8 mouse cellular contexts compared by ENCODE assay signal in genomic region chr13:58126126-58126525, GRCm38 (mm10). TPM values are rescaled to one million over a fixed set of nuclear protein-coding genes. Genes with fewer than 3 reads are reported as not detected.
DNase-seq lines count a peak whose midpoint lies in the region; ATAC-seq lines count a peak whose summit lies in the region.

No protein-coding gene starts in this region.

- DNase-seq in cerebellum, postnatal 10 days, result peak; percentile 63 to 75
- no peak for DNase-seq in cerebellum, postnatal 4 days (ENCODE audit: low spot score in 2 of 2)
- DNase-seq in c-Kit-positive CD71-positive TER-119-positive erythroid progenitor cells, embryonic 14.5 days (ENCODE audit: low spot score), result peak; percentile 79
- peak; percentile 79 for DNase-seq in lung, postnatal 36 days
- DNase-seq in spleen, postnatal 10 days (ENCODE audit: low spot score in 2 of 2), result peak; percentile 47 to 65
- no peak for DNase-seq in frontal cortex, postnatal 14 days (ENCODE audit: low spot score in 2 of 2)

- peaks cover 4% of the 10 kb centered on the region; the same call in 1 of the 2 replicates for H3K36me3 ChIP-seq in heart, embryonic 11.5 days (ENCODE audit: control insufficient read depth, insufficient read depth, low read length)
- peaks cover 3% of the 10 kb centered on the region; the same call in 1 of the 2 replicates for H3K36me3 ChIP-seq in kidney, embryonic 16.5 days (ENCODE audit: insufficient read depth, low read length)

- peaks cover 12% of the 10 kb centered on the region; the same call in 1 of the 2 replicates for H3K4me1 ChIP-seq in heart, embryonic 11.5 days (ENCODE audit: control insufficient read depth, insufficient read depth, low read length)
- H3K4me1 ChIP-seq in kidney, embryonic 16.5 days (ENCODE audit: insufficient read depth, low read length), result peaks cover 46% of the 10 kb centered on the region

- ATAC-seq in heart, embryonic 11.5 days (replicated peaks; ENCODE audit: insufficient number of reproducible peaks, low FRiP score, low TSS enrichment), result no peak
- no peak for ATAC-seq in kidney, embryonic 16.5 days (ENCODE audit: low FRiP score, low TSS enrichment)

- H3K9ac ChIP-seq in heart, embryonic 11.5 days (ENCODE audit: low read depth, low read length), result no peak overlapping the region; the same call in 1 of the 2 replicates
- peak overlapping the region; percentile 63 for H3K9ac ChIP-seq in kidney, embryonic 16.5 days (replicated peaks; ENCODE audit: low read length)

- no peaks in the 10 kb centered on the region for H3K27me3 ChIP-seq in heart, embryonic 11.5 days (ENCODE audit: control insufficient read depth, insufficient read depth, low read length)
- no peaks in the 10 kb centered on the region for H3K27me3 ChIP-seq in kidney, embryonic 16.5 days (ENCODE audit: insufficient read depth, low read length)

- WGBS in heart, embryonic 11.5 days (ENCODE audit: insufficient replicate concordance), result 36% methylated on average over 7 of the region's 7 CpGs
- WGBS in kidney, embryonic 16.5 days, result 21% methylated on average over 7 of the region's 7 CpGs

- H3K4me2 ChIP-seq in heart, embryonic 11.5 days, result peak overlapping the region; percentile 75
- H3K4me2 ChIP-seq in kidney, embryonic 16.5 days (replicated peaks; ENCODE audit: low read depth, low read length), result peak overlapping the region; percentile 78

- H3K9me3 ChIP-seq in heart, embryonic 11.5 days (replicated peaks; ENCODE audit: control insufficient read depth, low read length), result no peaks in the 10 kb centered on the region
- no peaks in the 10 kb centered on the region for H3K9me3 ChIP-seq in kidney, embryonic 16.5 days (ENCODE audit: low read length)

- H3K4me3 ChIP-seq in heart, embryonic 11.5 days (ENCODE audit: low read depth, low read length), result peak overlapping the region; percentile 98
- peak overlapping the region; percentile 92 for H3K4me3 ChIP-seq in kidney, embryonic 16.5 days (ENCODE audit: low read length)

- H3K27ac ChIP-seq in heart, embryonic 11.5 days (ENCODE audit: low read depth, low read length), result no peak overlapping the region
- no peak overlapping the region for H3K27ac ChIP-seq in kidney, embryonic 16.5 days (ENCODE audit: low read length)

RNA-seq across cellular contexts. Expression of gene Hnrnpa0, which starts 2.2 kb away (rescaled TPM):
- 18.2 and 21.7 TPM in 2 replicates for polyA plus RNA-seq in heart, embryonic 11.5 days (2014; fragmentation: Nextera tagmentation; extraction: Ambion mirVana)
- polyA plus RNA-seq in kidney, embryonic 16.5 days (2015; fragmentation: Nextera tagmentation; extraction: Ambion mirVana), result 23.2 and 32.9 TPM in 2 replicates

RNA-seq across cellular contexts. Expression of gene Klhl3, which starts 12.7 kb away (rescaled TPM):
- 3.6 and 4.3 TPM in 2 replicates for polyA plus RNA-seq in heart, embryonic 11.5 days (2014; fragmentation: Nextera tagmentation; extraction: Ambion mirVana)
- 8.2 and 9.2 TPM in 2 replicates for polyA plus RNA-seq in kidney, embryonic 16.5 days (2015; fragmentation: Nextera tagmentation; extraction: Ambion mirVana)

RNA-seq across cellular contexts. Expression of gene Idnk, which starts 31.3 kb away (rescaled TPM):
- 30.7 and 32.5 TPM in 2 replicates for polyA plus RNA-seq in heart, embryonic 11.5 days (2014; fragmentation: Nextera tagmentation; extraction: Ambion mirVana)
- 38.6 and 39.9 TPM in 2 replicates for polyA plus RNA-seq in kidney, embryonic 16.5 days (2015; fragmentation: Nextera tagmentation; extraction: Ambion mirVana)

Comparison
In these comparisons a context has a peak if more than half of its experiments do, and no peak if none do; other contexts are left out.
1. DNase-seq: peak in cerebellum, postnatal 10 days (2 of 2), c-Kit-positive CD71-positive TER-119-positive erythroid progenitor cells, embryonic 14.5 days (single experiment), lung, postnatal 36 days (single experiment) and spleen, postnatal 10 days (2 of 2); none in cerebellum, postnatal 4 days (0 of 2) and frontal cortex, postnatal 14 days (0 of 2).